Mouse (Mus musculus) small intestine, adult 2 months (tissue): ENCODE measurements around the gene Gm26602. TPM values are rescaled to one million over a fixed set of nuclear protein-coding genes. Genes with fewer than 3 reads are reported as not detected.

Source experiments
- H3K27ac ChIP-seq: fragments of 200-500 bp; 2 replicates; pipeline ENCODE4 v1.5.1; 2012; ENCODE audit warnings: low read depth, low read length, control low read depth, inconsistent platforms; ENCODE audit not compliant: insufficient read depth
- H3K27me3 ChIP-seq: fragments of 200-500 bp; 2 replicates; pipeline ENCODE4 v1.6.1; 2012; ENCODE audit warnings: mild to moderate bottlenecking, moderate library complexity, low read length, inconsistent platforms; ENCODE audit not compliant: control insufficient read depth, insufficient read depth
- H3K36me3 ChIP-seq: fragments of 200-500 bp; 2 replicates; pipeline ENCODE4 v1.6.1; 2012; ENCODE audit warnings: mild to moderate bottlenecking, low read length, control low read depth, inconsistent platforms; ENCODE audit not compliant: control insufficient read depth, insufficient read depth
- H3K4me1 ChIP-seq: fragments of 200-500 bp; 2 replicates; pipeline ENCODE4 v1.6.1; 2012; ENCODE audit warnings: low read length, inconsistent platforms, mixed read lengths; ENCODE audit not compliant: control insufficient read depth, insufficient read depth, insufficient read length
- H3K4me3 ChIP-seq: fragments of 200-500 bp; 2 replicates; pipeline ENCODE4 v1.5.1; 2012; ENCODE audit warnings: low read depth, mild to moderate bottlenecking, control low read depth, inconsistent platforms, low read length, moderate library complexity
- CTCF ChIP-seq: fragments of 200-500 bp; IDR thresholded peaks from 2 replicates; pipeline ENCODE4 v1.5.1; 2012; ENCODE audit warnings: low read depth, mild to moderate bottlenecking, control low read depth, inconsistent platforms, low read length, moderate library complexity, mixed read lengths; ENCODE audit not compliant: insufficient replicate concordance, insufficient read length; ENCODE audit errors: extremely low read depth
- POLR2A ChIP-seq: fragments of 200-500 bp; IDR thresholded peaks from 2 replicates; pipeline ENCODE4 v1.6.1; 2012; ENCODE audit warnings: low read depth, mild to moderate bottlenecking, control low read depth, inconsistent platforms, low read length, moderate library complexity
- WGBS: fragments of 180-500 bp; shearing (Covaris S2); methylation state at CpG from one replicate; pipeline ENCODE4 v1.1.7; 2018; 5-methylcytosine and 5-hydroxymethylcytosine counted together
- polyA plus RNA-seq: library from polyadenylated mRNA; depleted of rRNA; stranded (reverse); fragments of >200 nt; gene quantifications from 2 replicates; pipeline ENCODE4 v1.2.3, GENCODE M21; 2012

Gm26602 gene
- polyA plus RNA-seq, 1 experiment: not detected

DNA sequence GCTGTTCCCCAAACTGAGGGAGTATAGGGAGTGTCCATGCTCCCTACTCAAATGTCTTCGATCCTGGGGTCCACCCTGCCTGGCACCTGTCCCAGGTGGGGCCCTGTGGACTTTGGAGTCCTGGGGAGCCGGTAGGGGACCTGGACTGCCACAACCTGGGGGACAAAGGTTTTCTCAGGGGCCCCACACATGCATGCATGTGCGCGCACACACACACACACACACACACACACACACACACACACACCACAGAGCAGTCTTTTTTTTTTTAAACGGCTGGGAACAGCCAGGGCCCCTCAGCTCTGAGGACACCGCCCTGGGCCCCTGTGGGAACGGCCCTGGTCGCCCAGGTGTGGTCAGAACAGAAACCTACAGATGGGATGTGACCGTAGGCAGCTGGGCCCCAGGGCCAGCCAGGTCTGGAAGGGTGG, 32.8 kb downstream of the Gm26602 start:
- 32% methylated on average over 9 of the region's 9 CpGs for WGBS
- H3K4me1 ChIP-seq: peaks cover 13% of the 10 kb centered on the region
- H3K36me3 ChIP-seq: no peaks in the 10 kb centered on the region; the same call in 1 of the 2 replicates
- no peaks in the 10 kb centered on the region for H3K27me3 ChIP-seq
- H3K4me3 ChIP-seq: no peak overlapping the region
- no peak overlapping the region for H3K27ac ChIP-seq
- TF ChIP-seq POLR2A (no peak), CTCF (no peak)

GRCm38 (mm10) chr10:79945507-79946234, 35.0 kb downstream of the Gm26602 start:
- Histone ChIP-seq H3K4me1 (peaks cover 13% of the 10 kb centered on the region), H3K27ac (no peak overlapping the region), H3K4me3 (no peak overlapping the region), H3K36me3 (peaks cover 2% of the 10 kb centered on the region; the same call in 1 of the 2 replicates), H3K27me3 (no peaks in the 10 kb centered on the region)
- WGBS: 56% methylated on average over 16 of the region's 16 CpGs
- TF ChIP-seq CTCF: no peak
- no peak for TF ChIP-seq POLR2A

- TF ChIP-seq POLR2A (no peak), CTCF (no peak)
- 69% methylated on average over 7 of the region's 7 CpGs for WGBS
- H3K27ac ChIP-seq: no peak overlapping the region
- H3K4me1 ChIP-seq: peaks cover 13% of the 10 kb centered on the region
- no peak overlapping the region for H3K4me3 ChIP-seq
- no peaks in the 10 kb centered on the region for H3K27me3 ChIP-seq
- peaks cover 4% of the 10 kb centered on the region; the same call in 1 of the 2 replicates for H3K36me3 ChIP-seq
Measured at GRCm38 (mm10) chr10:79946752-79947322, 36.2 kb downstream of the Gm26602 start.

GRCm38 (mm10) chr10:79947502-79947901, 36.8 kb downstream of the Gm26602 start:
- Histone ChIP-seq H3K36me3 (peaks cover 4% of the 10 kb centered on the region; the same call in 1 of the 2 replicates), H3K27me3 (no peaks in the 10 kb centered on the region), H3K27ac (no peak overlapping the region), H3K4me3 (no peak overlapping the region), H3K4me1 (peaks cover 13% of the 10 kb centered on the region)
- TF ChIP-seq CTCF (no peak), POLR2A (no peak)
- 90% methylated on average over 6 of the region's 6 CpGs for WGBS

DNA sequence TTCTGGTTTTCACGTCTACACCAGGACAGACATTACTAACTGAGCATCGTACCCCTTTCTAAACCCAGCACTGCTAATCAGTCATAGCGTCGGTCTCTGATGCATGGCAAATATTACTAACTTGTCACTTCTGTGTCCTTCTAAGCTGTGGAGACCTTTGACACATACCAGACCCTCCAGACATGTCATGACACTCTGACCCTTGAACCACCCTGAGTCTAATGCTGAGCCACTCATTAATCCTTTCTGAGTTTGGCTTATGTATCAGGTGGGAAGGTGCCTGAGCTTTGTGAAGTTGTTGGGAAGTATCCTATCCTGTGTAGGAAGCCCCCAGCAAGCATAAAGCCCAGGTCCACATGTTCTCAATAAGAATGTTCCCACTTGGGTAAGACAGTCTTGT, 39.2 kb downstream of the Gm26602 start:
- WGBS: 94% methylated on average over 4 of the region's 4 CpGs
- Histone ChIP-seq H3K4me1 (no peaks in the 10 kb centered on the region), H3K4me3 (no peak overlapping the region), H3K27ac (no peak overlapping the region), H3K36me3 (peaks cover 4% of the 10 kb centered on the region; the same call in 1 of the 2 replicates), H3K27me3 (no peaks in the 10 kb centered on the region)
- TF ChIP-seq CTCF (no peak), POLR2A (no peak)

GRCm38 (mm10) chr10:79950661-79951060, 40.0 kb downstream of the Gm26602 start:
- H3K36me3 ChIP-seq: peaks cover 4% of the 10 kb centered on the region; the same call in 1 of the 2 replicates
- WGBS: 90% methylated on average over 18 of the region's 18 CpGs

GRCm38 (mm10) chr10:79953946-79954345, 43.3 kb downstream of the Gm26602 start:
- no peaks in the 10 kb centered on the region for H3K27me3 ChIP-seq
- H3K4me1 ChIP-seq: peaks cover 2% of the 10 kb centered on the region
- no peak overlapping the region for H3K27ac ChIP-seq
- peaks cover 3% of the 10 kb centered on the region; the same call in 1 of the 2 replicates for H3K36me3 ChIP-seq
- H3K4me3 ChIP-seq: no peak overlapping the region
- TF ChIP-seq POLR2A (no peak), CTCF (peak; percentile 64; the same call in 1 of the 2 replicates)
- 75% methylated on average over 6 of the region's 6 CpGs for WGBS

More at GRCm38 (mm10) chr10:79950661-79951060, 40.0 kb downstream of the Gm26602 start:
- Histone ChIP-seq H3K27ac (no peak overlapping the region), H3K27me3 (no peaks in the 10 kb centered on the region), H3K4me3 (no peak overlapping the region), H3K4me1 (no peaks in the 10 kb centered on the region)
- TF ChIP-seq CTCF (no peak), POLR2A (no peak)

DNA sequence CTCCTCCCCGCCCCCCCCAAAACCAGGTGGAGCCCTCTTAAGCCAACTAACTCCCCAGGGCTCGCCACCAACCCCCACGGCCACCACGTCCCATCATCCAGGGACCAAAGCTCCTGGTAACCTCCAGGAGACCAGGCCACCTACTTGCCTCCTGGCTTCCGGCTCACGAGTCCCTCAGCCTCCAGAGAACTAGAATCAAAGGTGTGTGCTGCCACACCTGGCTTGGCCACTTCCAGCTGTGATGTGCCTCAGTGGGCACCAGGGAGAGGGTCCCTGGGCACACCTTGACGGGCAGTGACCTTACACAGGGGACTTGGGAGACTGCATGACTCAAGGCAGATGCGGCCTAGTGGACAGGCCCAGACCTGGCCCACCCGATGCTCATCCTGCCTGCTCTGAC, 45.0 kb downstream of the Gm26602 start:
- Histone ChIP-seq H3K27ac (no peak overlapping the region), H3K27me3 (no peaks in the 10 kb centered on the region), H3K4me3 (no peak overlapping the region), H3K36me3 (peaks cover 3% of the 10 kb centered on the region; the same call in 1 of the 2 replicates), H3K4me1 (peaks cover 2% of the 10 kb centered on the region)
- no peak for TF ChIP-seq CTCF
- TF ChIP-seq POLR2A: no peak
- WGBS: 85% methylated on average over 9 of the region's 9 CpGs
